Mouse (Mus musculus): ENCODE data around the gene Cxcl17. TPM values are rescaled to one million over a fixed set of nuclear protein-coding genes. Genes with fewer than 3 reads are reported as not detected.

Cxcl17 gene
- not detected for polyA plus RNA-seq (2014; fragmentation: Illumina TruSeq; extraction: RNeasy Lipid Tissue Mini Kit (QIAGEN cat#74804))

GRCm38 (mm10) chr7:25412833-25413441, at the start of gene Cxcl17:
Gene Cxcl17 (minus strand): TSS chr7:25412886.

GRCm38 (mm10) chr7:25398610-25399009, 14.1 kb downstream of the Cxcl17 start, which contains the start of gene Lipe:
Gene Lipe (minus strand): TSS chr7:25398710.

GRCm38 (mm10) chr7:25369058-25369749, 43.5 kb downstream of the Cxcl17 start, which contains the start of gene Cnfn:
Gene Cnfn (minus strand): TSS chr7:25369724.

Other genes starting within 250 kb of the Cxcl17 start
- 0.86 TPM for gene Pou2f2, start 233.2 kb downstream of the Cxcl17 start, polyA plus RNA-seq (2014; fragmentation: Illumina TruSeq; extraction: RNeasy Lipid Tissue Mini Kit (QIAGEN cat#74804))
- gene Dedd2, start 192.3 kb downstream of the Cxcl17 start, polyA plus RNA-seq (2014; fragmentation: Illumina TruSeq; extraction: RNeasy Lipid Tissue Mini Kit (QIAGEN cat#74804)) = 0.51 TPM
- gene Zfp526, start 191.5 kb downstream of the Cxcl17 start, polyA plus RNA-seq (2014; fragmentation: Illumina TruSeq; extraction: RNeasy Lipid Tissue Mini Kit (QIAGEN cat#74804)) = 1.6 TPM
- 7.6 TPM for gene Gsk3a, start 175.0 kb downstream of the Cxcl17 start, polyA plus RNA-seq (2014; fragmentation: Illumina TruSeq; extraction: RNeasy Lipid Tissue Mini Kit (QIAGEN cat#74804))
- gene Erf, start 162.1 kb downstream of the Cxcl17 start, polyA plus RNA-seq (2014; fragmentation: Illumina TruSeq; extraction: RNeasy Lipid Tissue Mini Kit (QIAGEN cat#74804)) = 1.5 TPM
- gene Cic, start 145.2 kb downstream of the Cxcl17 start, polyA plus RNA-seq (2014; fragmentation: Illumina TruSeq; extraction: RNeasy Lipid Tissue Mini Kit (QIAGEN cat#74804)) = 22.2 TPM
- gene Pafah1b3, start 114.9 kb downstream of the Cxcl17 start, polyA plus RNA-seq (2014; fragmentation: Illumina TruSeq; extraction: RNeasy Lipid Tissue Mini Kit (QIAGEN cat#74804)) = 1.5 TPM
- not detected for gene Prr19, start 111.5 kb downstream of the Cxcl17 start, polyA plus RNA-seq (2014; fragmentation: Illumina TruSeq; extraction: RNeasy Lipid Tissue Mini Kit (QIAGEN cat#74804))
- not detected for gene Tmem145, start 106.8 kb downstream of the Cxcl17 start, polyA plus RNA-seq (2014; fragmentation: Illumina TruSeq; extraction: RNeasy Lipid Tissue Mini Kit (QIAGEN cat#74804))
- 2.5 TPM for gene Megf8, start 95.7 kb downstream of the Cxcl17 start, polyA plus RNA-seq (2014; fragmentation: Illumina TruSeq; extraction: RNeasy Lipid Tissue Mini Kit (QIAGEN cat#74804))
- not detected for gene Cnfn, start 43.2 kb downstream of the Cxcl17 start, polyA plus RNA-seq (2014; fragmentation: Illumina TruSeq; extraction: RNeasy Lipid Tissue Mini Kit (QIAGEN cat#74804))
- gene Lipe, start 14.2 kb downstream of the Cxcl17 start, polyA plus RNA-seq (2014; fragmentation: Illumina TruSeq; extraction: RNeasy Lipid Tissue Mini Kit (QIAGEN cat#74804)) = 1.00 TPM
- gene Ceacam1, start 64.7 kb upstream of the Cxcl17 start, polyA plus RNA-seq (2014; fragmentation: Illumina TruSeq; extraction: RNeasy Lipid Tissue Mini Kit (QIAGEN cat#74804)) = 8.6 TPM
- 0.31 TPM for gene Ceacam2, start 127.0 kb upstream of the Cxcl17 start, polyA plus RNA-seq (2014; fragmentation: Illumina TruSeq; extraction: RNeasy Lipid Tissue Mini Kit (QIAGEN cat#74804))
- gene Erich4, start 203.0 kb upstream of the Cxcl17 start, polyA plus RNA-seq (2014; fragmentation: Illumina TruSeq; extraction: RNeasy Lipid Tissue Mini Kit (QIAGEN cat#74804)) = not detected
- gene Dmac2, start 206.5 kb upstream of the Cxcl17 start, polyA plus RNA-seq (2014; fragmentation: Illumina TruSeq; extraction: RNeasy Lipid Tissue Mini Kit (QIAGEN cat#74804)) = 9.7 TPM
- 0.51 TPM for gene B3gnt8, start 213.8 kb upstream of the Cxcl17 start, polyA plus RNA-seq (2014; fragmentation: Illumina TruSeq; extraction: RNeasy Lipid Tissue Mini Kit (QIAGEN cat#74804))
- gene Bckdha, start 246.1 kb upstream of the Cxcl17 start, polyA plus RNA-seq (2014; fragmentation: Illumina TruSeq; extraction: RNeasy Lipid Tissue Mini Kit (QIAGEN cat#74804)) = not detected
- gene Exosc5, start 246.3 kb upstream of the Cxcl17 start, polyA plus RNA-seq (2014; fragmentation: Illumina TruSeq; extraction: RNeasy Lipid Tissue Mini Kit (QIAGEN cat#74804)) = 0.60 TPM

All from ovary, adult 10 weeks (tissue).